Mouse (Mus musculus): ENCODE measurements around the gene Plcb3. TPM values are rescaled to one million over a fixed set of nuclear protein-coding genes. Genes with fewer than 3 reads are reported as not detected.

Plcb3 gene
- polyA plus RNA-seq, 1 experiment from 2014 or later, result 198 TPM

DNA sequence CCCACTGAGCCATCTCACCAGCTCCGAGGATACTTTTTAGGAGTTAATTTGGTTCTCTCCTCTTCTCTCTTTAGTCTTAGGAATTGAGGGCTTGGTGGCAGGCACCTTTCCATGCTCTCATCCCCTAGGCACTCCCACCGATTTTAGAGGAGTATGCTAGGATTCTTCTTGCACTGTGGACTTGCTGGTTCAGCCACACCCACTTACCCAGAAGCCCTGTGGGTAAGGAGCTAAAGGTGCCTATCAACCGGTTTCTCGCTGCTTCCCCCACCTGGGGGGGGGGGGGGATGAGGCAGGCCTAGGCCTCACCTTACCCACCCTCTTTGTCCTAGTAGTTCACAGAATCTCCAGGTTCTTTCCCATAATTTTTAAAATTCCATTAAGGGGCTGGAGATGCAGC, 28.5 kb downstream of the Plcb3 start:
- 34% methylated on average over 4 of the region's 4 CpGs for WGBS
- ATAC-seq, result no peak
- Histone ChIP-seq H3K36me3 (ENCODE audit: control insufficient read depth, insufficient read depth, low read length) (no peaks in the 10 kb centered on the region), H3K27ac (ENCODE audit: low read length) (no peak overlapping the region), H3K4me2 (ENCODE audit: low read depth, low read length) (no peak overlapping the region), H3K4me3 (ENCODE audit: low read length) (no peak overlapping the region), H3K9ac (ENCODE audit: low read depth, low read length) (0 out of 2 replicates have a peak overlapping the region, but pooled peaks have one; percentile 37), H3K4me1 (ENCODE audit: control insufficient read depth, insufficient read depth, low read length) (peaks cover 42% of the 10 kb centered on the region), H3K9me3 (ENCODE audit: control insufficient read depth, low read length) (no peaks in the 10 kb centered on the region), H3K27me3 (replicated peaks; ENCODE audit: control insufficient read depth, insufficient read depth, low read length) (no peaks in the 10 kb centered on the region)

GRCm38 (mm10) chr19:6943709-6944108, 32.6 kb downstream of the Plcb3 start:
- Histone ChIP-seq H3K27me3 (replicated peaks; ENCODE audit: control insufficient read depth, insufficient read depth, low read length) (no peaks in the 10 kb centered on the region), H3K4me2 (ENCODE audit: low read depth, low read length) (no peak overlapping the region), H3K36me3 (ENCODE audit: control insufficient read depth, insufficient read depth, low read length) (no peaks in the 10 kb centered on the region), H3K4me1 (ENCODE audit: control insufficient read depth, insufficient read depth, low read length) (peaks cover 33% of the 10 kb centered on the region), H3K27ac (ENCODE audit: low read length) (no peak overlapping the region), H3K9me3 (ENCODE audit: control insufficient read depth, low read length) (no peaks in the 10 kb centered on the region), H3K4me3 (ENCODE audit: low read length) (no peak overlapping the region), H3K9ac (ENCODE audit: low read depth, low read length) (no peak overlapping the region)
- WGBS, result 92% methylated on average over 6 of the region's 6 CpGs
- no peak for ATAC-seq

GRCm38 (mm10) chr19:6942764-6943163, 33.5 kb downstream of the Plcb3 start:
- peak; percentile 7; the same call in 1 of the 2 replicates for ATAC-seq
- H3K27ac ChIP-seq (ENCODE audit: low read length), result peak overlapping the region; percentile 99
- H3K36me3 ChIP-seq (ENCODE audit: control insufficient read depth, insufficient read depth, low read length), result no peaks in the 10 kb centered on the region
- 30% methylated on average over 5 of the region's 5 CpGs for WGBS
- peak overlapping the region; percentile 93 for H3K4me3 ChIP-seq (ENCODE audit: low read length)
- H3K4me2 ChIP-seq (ENCODE audit: low read depth, low read length), result peak overlapping the region; percentile 91
- H3K9me3 ChIP-seq (ENCODE audit: control insufficient read depth, low read length), result no peaks in the 10 kb centered on the region
- H3K4me1 ChIP-seq (ENCODE audit: control insufficient read depth, insufficient read depth, low read length), result peaks cover 28% of the 10 kb centered on the region
- H3K27me3 ChIP-seq (replicated peaks; ENCODE audit: control insufficient read depth, insufficient read depth, low read length), result no peaks in the 10 kb centered on the region
- peak overlapping the region; percentile 97 for H3K9ac ChIP-seq (ENCODE audit: low read depth, low read length)

DNA sequence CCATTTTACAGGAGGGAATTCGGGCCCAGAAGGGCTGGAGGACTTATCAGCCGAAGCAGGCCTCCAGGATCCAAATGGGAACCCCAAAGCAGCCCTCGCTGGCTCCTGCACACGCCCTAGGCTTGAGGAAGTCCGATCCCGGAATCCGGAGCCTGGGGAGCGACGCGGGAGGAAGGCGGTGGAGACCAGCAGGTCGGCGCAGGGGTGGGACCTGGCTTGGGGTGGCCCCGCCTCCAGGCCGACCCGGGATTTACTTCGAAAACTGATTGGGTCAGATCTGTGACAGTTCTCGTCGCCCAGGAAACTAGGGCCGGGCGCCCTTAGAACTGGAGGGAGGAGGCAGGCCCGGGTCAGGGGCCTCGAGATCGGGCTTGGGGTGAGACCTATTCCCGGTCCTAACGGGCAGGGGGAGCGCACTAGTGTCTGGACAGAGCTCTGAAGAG, 34.0 kb downstream of the Plcb3 start, which contains the start of gene Gpr137:
Gene Gpr137 (minus strand): TSS at position 232 of the 443 bp plus-strand sequence.
- Histone ChIP-seq H3K9ac (ENCODE audit: low read depth, low read length) (peak within 1 kb of the TSS; percentile 97), H3K4me2 (ENCODE audit: low read depth, low read length) (peak within 1 kb of the TSS; percentile 91), H3K9me3 (ENCODE audit: control insufficient read depth, low read length) (no peaks in the 10 kb centered on the region), H3K4me3 (ENCODE audit: low read length) (peak within 1 kb of the TSS; percentile 93), H3K27me3 (replicated peaks; ENCODE audit: control insufficient read depth, insufficient read depth, low read length) (no peaks in the 10 kb centered on the region), H3K4me1 (ENCODE audit: control insufficient read depth, insufficient read depth, low read length) (peaks cover 28% of the 10 kb centered on the region), H3K36me3 (ENCODE audit: control insufficient read depth, insufficient read depth, low read length) (no peaks in the 10 kb centered on the region), H3K27ac (ENCODE audit: low read length) (peak within 1 kb of the TSS; percentile 99)
- peak; percentile 90 for ATAC-seq
- whole genome bisulfite sequencing, result under 1% methylated on average over 27 of the region's 27 CpGs

DNA sequence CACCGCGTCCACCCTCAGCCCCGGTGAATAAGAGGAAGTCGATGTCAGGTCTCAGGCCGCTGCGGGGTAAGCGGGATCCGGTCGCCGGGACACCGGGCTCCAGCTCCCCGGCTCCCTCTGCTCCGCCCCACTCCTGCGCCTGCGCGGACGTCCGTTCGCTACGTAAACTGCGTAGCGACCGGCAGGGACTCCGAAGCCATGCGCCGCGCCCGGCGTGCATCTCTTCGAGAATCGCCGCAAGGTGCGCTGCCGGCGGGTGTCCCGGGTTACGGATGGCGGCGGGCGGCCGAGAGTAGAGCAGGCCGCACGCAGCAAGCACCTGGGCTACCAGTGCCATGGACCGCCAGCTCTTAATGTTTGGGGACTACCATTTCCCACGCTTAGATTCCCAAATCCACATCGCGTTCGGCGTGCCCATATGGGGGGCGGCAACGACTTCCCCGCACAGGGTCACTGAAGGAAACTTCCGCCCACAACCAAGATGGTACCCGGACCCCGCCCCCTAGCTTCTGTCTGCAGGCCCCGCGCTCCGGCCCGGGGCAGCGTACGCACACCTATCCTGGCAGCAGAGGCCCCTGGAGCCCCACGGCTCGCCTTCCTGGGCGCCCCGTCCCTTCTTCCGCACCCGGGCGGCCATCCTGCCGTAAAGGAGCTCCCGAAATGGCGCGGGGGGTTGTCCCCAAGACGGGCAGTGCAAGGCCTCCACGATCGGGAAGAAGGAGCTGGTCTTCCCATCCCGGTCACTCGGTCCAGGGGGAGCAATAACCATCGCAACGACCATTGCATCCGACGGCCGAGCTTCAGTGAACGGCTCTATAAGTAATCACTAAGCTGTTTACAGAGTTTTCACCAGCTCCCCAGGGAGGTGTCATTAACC, 34.7 kb downstream of the Plcb3 start, which contains the start of gene Bad:
Gene Bad (plus strand): TSS at position 490 of the 877 bp plus-strand sequence.
- H3K27me3 ChIP-seq (replicated peaks; ENCODE audit: control insufficient read depth, insufficient read depth, low read length), result no peaks in the 10 kb centered on the region
- H3K4me3 ChIP-seq (ENCODE audit: low read length), result peak within 1 kb of the TSS; percentile 93
- peak; percentile 82 for ATAC-seq
- WGBS, result under 1% methylated on average over 83 of the region's 83 CpGs
- H3K9me3 ChIP-seq (ENCODE audit: control insufficient read depth, low read length), result no peaks in the 10 kb centered on the region
- H3K4me2 ChIP-seq (ENCODE audit: low read depth, low read length), result peak within 1 kb of the TSS; percentile 91
- peak within 1 kb of the TSS; percentile 97 for H3K9ac ChIP-seq (ENCODE audit: low read depth, low read length)
- peak within 1 kb of the TSS; percentile 99 for H3K27ac ChIP-seq (ENCODE audit: low read length)
- H3K4me1 ChIP-seq (ENCODE audit: control insufficient read depth, insufficient read depth, low read length), result peaks cover 23% of the 10 kb centered on the region
- no peaks in the 10 kb centered on the region for H3K36me3 ChIP-seq (ENCODE audit: control insufficient read depth, insufficient read depth, low read length)

GRCm38 (mm10) chr19:6940396-6941351, 35.6 kb downstream of the Plcb3 start:
- Histone ChIP-seq H3K4me2 (ENCODE audit: low read depth, low read length) (peak overlapping the region; percentile 91), H3K9ac (ENCODE audit: low read depth, low read length) (peak overlapping the region; percentile 80), H3K27ac (ENCODE audit: low read length) (peak overlapping the region; percentile 43; the same call in 1 of the 2 replicates), H3K4me3 (ENCODE audit: low read length) (peak overlapping the region; percentile 93), H3K9me3 (ENCODE audit: control insufficient read depth, low read length) (no peaks in the 10 kb centered on the region), H3K27me3 (replicated peaks; ENCODE audit: control insufficient read depth, insufficient read depth, low read length) (0 out of 2 replicates have a peak, but pooled peaks cover 3% of the 10 kb centered on the region), H3K4me1 (ENCODE audit: control insufficient read depth, insufficient read depth, low read length) (peaks cover 22% of the 10 kb centered on the region), H3K36me3 (ENCODE audit: control insufficient read depth, insufficient read depth, low read length) (no peaks in the 10 kb centered on the region)
- peak; percentile 2; the same call in 1 of the 2 replicates for ATAC-seq
- WGBS, result 19% methylated on average over 29 of the region's 29 CpGs

- Histone ChIP-seq H3K27ac (ENCODE audit: low read length) (no peak overlapping the region), H3K4me1 (ENCODE audit: control insufficient read depth, insufficient read depth, low read length) (peaks cover 20% of the 10 kb centered on the region), H3K4me3 (ENCODE audit: low read length) (no peak overlapping the region), H3K9me3 (ENCODE audit: control insufficient read depth, low read length) (no peaks in the 10 kb centered on the region), H3K36me3 (ENCODE audit: control insufficient read depth, insufficient read depth, low read length) (no peaks in the 10 kb centered on the region), H3K4me2 (ENCODE audit: low read depth, low read length) (no peak overlapping the region), H3K27me3 (replicated peaks; ENCODE audit: control insufficient read depth, insufficient read depth, low read length) (peaks cover 7% of the 10 kb centered on the region), H3K9ac (ENCODE audit: low read depth, low read length) (no peak overlapping the region)
- 93% methylated on average over 20 of the region's 20 CpGs for WGBS
- no peak for ATAC-seq
Measured at GRCm38 (mm10) chr19:6939106-6940002, 36.9 kb downstream of the Plcb3 start.

Data from intestine, embryonic 16.5 days (tissue).